Mouse (Mus musculus) spleen, postnatal 10 days (tissue): ENCODE measurements at regions not wholly inside any gene's neighbourhood (a gene's known extent, or its start where the extent isn't known, plus 50 kb on each side); places are given as distances from the start of the nearest gene placed in this dataset.

Source experiments
- DNase-seq, 2 experiments: peaks; one replicate each; pipeline ENCODE4 v3.0.0; 2021 to 2022; ENCODE audit warnings: low spot score in 2 of 2

GRCm38 (mm10) chrX:37753474-37753873, 51.2 kb upstream of the Rhox5 start:
- peak in 1 of 2 experiments; percentile 0 for DNase-seq

- peak in 1 of 2 experiments; percentile 0 for DNase-seq
Observed at GRCm38 (mm10) chrX:37754385-37754784, 50.3 kb upstream of the Rhox5 start.
